Mouse (Mus musculus) spleen, adult 12 weeks (tissue): ENCODE data around the gene Rbfox2.

ENCODE experiments used
- DNase-seq: peaks from one replicate; pipeline ENCODE4 v3.0.0; 2022; ENCODE audit warnings: low spot score

Rbfox2 gene

GRCm38 (mm10) chr15:77192154-77192935 is 114.5 kb downstream of the Rbfox2 start:
- DNase-seq: no peak

GRCm38 (mm10) chr15:77186096-77186495 is 120.7 kb downstream of the Rbfox2 start:
- DNase-seq: no peak

DNA sequence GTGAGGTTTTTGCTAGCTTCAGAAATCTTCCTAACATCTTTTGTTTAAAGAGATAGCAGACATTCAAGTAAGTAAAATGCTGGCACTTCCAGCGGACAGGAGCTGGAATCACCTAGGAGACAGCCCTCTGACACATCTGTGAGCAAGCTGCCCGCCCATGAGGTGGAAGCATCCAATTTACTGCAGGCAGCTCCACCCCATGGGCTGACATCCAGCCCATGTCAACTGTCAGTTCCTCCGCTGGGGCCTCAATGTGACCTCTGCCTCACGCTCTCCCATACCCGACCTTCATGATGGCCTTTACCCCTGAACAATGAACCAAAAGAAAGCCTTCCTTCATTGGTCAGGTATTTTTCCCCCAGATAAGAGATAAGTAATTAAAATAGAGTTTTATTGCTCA is 121.2 kb downstream of the Rbfox2 start:
- no peak for DNase-seq

DNA sequence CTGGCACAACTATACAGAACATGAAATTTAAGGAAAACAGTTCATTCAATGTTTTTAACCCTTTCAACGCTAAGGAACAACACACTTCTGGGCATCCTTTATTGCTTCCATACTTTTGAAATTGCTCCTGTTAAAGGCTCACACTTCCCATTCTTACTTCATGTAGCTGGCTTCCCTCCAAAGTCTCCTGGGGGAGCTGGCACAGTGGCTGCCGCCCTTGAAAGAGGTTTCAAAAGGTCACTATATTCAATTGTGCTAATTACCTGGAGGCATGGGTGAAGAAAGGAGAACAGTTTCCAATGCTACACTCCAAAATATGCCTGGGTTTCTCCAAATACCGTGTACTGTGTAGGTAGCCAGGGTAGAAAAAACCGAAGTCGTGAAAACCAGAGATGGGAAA is 124.0 kb downstream of the Rbfox2 start:
- DNase-seq: no peak

DNA sequence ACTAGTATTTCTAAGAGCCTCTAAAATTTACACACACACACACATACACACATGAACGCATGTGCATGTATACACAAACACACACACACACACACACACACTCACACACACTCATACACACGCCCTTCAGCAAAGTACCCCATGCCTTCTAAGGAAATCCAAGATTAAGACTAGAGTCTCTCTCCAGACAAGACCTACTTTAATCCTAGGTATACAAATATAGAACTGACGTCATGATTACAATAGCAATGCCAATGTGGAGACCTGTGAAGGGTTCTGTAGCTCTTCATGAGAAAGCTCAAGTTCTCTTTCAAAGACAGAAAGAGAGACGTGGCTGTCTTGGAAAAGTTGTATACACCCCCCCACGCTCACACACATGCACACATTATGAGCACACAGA is 132.8 kb downstream of the Rbfox2 start:
- DNase-seq: no peak

DNA sequence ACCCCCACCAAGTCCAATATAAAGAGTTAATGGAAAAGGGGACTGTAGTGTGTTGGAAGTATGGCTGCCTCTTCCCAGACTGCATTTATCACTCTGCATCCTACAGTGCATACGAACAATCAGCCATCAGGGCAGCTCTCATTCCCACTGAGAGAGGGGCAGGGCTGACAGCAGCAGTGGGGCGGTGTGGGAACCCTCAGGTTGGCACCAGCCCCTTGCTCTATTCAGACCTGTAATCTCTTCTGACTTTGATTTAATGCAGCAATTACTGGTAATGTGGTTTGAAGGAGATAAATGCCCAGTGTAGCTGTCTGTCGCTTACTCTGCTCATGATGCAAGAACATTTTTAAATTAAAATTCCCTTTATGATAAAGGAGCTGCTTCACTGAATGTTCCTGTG is 134.4 kb downstream of the Rbfox2 start:
- DNase-seq: no peak

DNA sequence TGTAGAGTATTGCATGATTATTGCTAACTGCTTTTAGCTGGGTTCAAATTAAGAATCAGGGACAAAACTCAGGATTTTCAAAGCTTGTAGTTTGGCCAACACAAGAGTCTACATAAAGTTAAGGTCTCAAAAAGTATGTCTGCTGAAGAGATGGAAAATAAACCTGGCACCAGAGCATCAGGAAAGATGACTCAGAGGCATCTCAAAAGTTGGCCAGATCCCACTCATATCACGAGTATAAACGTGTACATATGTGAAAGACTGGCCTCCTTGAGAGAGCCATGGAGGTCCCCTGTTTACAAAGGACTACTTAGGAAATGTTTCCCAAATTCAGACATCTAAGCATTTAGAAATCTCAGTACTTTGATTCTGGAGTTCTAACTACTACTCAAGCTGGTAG is 138.0 kb downstream of the Rbfox2 start:
- no peak for DNase-seq

DNA sequence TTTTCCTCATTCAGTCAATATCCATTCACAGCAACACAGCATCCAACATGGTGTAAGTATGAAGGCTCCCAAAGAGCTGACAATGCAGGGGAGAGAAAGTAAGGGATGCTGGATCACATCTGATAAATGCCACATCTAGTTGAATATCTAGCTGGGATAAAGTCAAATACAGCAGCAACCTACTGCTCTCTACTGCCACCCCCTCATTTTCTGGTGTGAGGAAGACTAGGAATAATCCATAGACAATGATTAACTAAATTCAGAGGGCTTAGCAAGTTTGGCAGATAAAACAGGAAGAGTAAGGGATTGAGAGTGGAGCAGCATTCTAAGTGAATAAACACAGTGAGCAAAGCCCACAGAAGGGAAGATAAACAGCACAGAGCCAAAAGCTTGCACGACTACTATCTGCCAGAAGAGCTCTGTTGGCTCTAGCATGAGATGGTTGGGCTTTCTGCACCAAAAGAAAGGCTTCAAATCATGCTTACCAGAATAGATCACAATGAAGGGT is 140.5 kb downstream of the Rbfox2 start:
- DNase-seq: no peak

DNA sequence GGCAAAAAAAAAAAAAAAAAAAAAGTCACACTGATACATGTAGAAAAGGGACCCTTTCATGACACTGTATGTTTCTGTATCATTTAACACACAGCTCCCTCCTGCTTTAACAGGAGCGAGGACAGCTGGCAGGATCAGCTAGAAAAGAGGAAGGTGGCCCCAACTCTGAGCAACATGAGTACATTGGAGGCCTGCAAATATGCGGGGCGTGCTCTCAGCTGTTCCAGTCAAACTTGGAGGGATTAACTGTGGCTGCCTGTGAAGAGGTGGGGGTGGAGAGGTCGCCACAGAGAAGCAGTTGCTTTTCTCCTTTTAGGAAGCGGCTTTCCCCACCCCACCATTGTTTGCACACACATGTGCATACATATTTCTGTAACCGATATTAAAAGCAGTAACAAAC is 143.5 kb downstream of the Rbfox2 start:
- DNase-seq: no peak

DNA sequence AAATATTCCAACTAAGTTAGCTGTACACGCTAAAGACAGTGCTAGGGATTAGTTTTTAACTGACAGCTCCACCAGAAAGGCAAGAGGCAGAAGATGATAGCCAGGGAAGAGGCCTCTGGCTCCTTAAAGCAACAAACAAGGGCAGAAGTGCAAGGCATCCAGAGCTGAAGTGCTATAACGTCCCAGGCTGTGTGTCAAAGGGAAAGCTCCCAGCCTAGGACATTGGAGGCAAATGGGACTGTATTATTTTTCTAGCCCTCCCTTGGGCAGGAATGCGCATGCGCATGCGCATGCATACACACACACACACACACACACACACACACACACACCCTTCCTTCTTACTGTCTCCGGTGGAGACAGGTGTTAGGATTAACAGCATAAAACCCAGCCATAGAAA is 143.9 kb downstream of the Rbfox2 start:
- no peak for DNase-seq

- no peak for DNase-seq
Observed at GRCm38 (mm10) chr15:77161382-77161781, 145.4 kb downstream of the Rbfox2 start.

DNA sequence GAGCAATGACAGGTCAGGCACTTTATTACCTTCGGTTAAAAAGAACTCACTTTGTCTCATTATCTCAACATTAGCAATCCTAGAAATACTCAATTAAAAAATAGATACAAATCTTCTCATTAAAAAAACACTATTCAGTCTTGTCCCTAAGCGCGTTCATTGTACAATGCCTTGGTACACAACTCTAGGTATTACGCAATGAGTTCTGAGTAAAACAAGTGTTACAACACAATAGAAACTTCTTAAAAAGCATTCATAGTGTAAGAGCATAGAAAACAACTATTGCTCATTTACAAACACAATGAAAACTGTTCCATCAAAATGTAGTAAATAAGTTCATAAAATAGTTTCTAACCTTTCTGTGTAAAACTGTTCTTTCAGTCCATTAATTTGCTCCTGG is 146.0 kb downstream of the Rbfox2 start:
- no peak for DNase-seq

- DNase-seq: no peak
Observed at GRCm38 (mm10) chr15:77156525-77156924, 150.3 kb downstream of the Rbfox2 start.

DNA sequence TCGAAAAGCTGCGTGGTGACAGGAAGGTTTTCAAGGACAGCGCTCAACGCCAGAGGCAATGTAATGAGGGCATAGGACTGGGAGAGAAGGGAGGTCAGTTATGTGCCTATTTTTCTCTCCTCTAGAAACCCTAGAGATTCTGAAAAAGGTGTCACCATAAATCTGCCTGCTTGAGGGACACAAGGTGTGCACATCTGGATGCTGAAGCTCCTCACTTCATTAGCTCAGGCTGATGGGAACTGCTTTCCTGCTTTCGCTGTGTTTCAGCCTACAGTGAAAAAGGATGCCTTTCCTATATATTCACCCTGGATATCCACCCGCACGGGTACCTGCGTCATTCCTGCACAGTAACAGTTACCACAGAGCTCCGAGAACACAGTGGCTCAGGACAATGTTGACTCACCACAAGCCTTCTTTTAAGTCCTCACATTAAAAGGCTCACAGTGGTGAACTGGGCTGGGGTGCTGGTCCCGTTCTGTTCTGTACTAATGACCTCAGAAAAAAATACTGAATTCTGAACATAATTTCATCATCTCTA is 152.5 kb downstream of the Rbfox2 start:
- no peak for DNase-seq

DNA sequence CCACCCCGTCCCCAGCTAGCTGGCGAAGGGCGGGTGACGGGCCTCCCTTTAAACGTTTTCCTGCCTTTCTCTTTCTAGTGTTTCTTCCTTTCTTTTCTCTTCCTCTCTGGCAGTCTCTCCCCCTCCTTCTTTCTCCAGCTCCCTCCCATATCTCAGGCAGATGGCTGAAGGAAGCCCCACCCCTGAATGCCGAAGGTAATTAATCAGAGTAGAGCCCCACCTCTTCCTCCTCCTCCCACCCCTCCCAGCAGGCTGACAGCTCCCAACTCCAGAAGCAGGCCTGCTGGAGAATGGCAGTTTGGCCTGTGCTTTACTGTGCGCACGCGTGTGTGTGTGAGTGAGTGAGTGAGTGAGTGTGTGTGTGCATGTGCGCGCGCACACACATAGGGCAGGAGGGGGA is 153.2 kb downstream of the Rbfox2 start:
- no peak for DNase-seq

GRCm38 (mm10) chr15:77153088-77153546 is 153.7 kb downstream of the Rbfox2 start:
- DNase-seq: no peak

DNA sequence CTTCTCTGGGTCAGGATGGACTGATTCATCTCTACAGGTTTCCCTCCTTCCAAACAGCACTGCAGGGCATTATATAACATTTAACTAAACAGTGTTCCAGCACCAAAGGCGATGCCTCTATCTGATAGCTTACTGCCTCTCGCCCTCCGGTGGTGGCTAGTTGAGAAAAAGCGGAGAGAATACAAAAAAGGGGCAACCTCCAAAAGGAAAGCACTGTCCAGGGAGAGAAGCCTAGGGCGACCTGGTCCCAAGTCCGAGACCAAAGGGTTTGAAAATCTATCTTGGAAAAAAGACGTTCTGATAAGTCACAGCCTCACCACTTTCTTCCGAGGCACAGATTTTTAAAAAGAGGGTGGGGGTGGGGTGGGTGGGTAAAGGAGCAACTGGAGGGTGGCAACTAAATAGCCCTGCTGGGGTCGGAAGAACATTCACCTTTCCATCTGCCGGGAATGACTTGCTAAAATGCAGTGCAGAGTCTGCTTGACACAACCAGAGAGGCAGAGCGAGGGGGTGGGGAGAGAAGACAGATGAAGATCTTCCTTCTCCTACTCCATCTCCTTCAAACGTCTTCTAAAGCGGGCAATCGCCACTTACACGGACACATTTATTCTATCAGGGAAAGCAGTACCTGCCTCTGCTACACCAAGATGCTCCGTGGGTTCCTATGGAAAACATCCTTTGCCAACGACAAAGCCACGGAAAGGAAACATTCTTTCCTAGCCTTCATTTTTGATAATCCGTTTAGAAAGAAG is 154.3 kb downstream of the Rbfox2 start:
- no peak for DNase-seq

- DNase-seq: no peak
Observed at GRCm38 (mm10) chr15:77151816-77152215, 155.0 kb downstream of the Rbfox2 start.

DNA sequence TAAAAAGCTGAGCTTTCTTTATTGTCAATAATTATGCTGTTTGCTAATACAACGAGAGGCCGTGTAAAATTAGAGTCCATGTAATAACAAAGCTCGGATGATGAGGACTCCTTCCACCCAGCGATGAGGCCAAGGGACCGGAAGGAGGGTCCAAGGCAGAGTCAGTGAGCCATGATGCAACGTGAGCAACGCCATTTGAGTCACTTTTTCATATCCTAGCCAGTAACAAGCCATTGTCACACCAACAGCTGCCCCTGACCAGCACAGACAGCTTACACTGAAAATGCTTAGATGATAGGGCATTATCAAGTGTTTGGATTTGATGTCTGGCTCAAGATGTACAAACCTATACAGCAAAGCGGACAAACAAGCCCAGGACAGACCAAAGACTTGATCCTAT is 155.6 kb downstream of the Rbfox2 start:
- DNase-seq: no peak

GRCm38 (mm10) chr15:77150424-77150841 is 156.4 kb downstream of the Rbfox2 start:
- no peak for DNase-seq

DNA sequence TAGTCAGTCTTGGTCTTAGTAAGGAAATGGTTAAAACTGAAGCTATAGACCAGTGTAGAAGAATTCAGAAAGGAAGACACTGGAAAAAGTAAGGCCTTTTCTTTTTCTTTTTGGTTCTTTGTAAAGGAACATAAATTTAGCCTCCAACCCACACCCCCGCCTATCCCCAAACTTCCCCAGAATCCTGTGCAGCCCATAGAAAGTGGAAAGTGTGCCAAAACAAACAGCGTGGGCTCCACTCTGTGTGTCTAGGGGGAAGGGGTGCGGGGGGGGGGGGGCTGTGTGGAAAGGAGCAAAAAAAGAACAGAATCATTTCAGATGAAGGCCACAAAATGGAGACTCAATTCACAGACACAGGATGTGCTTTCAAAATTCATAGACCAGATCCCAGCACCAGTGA is 156.8 kb downstream of the Rbfox2 start:
- DNase-seq: no peak

DNA sequence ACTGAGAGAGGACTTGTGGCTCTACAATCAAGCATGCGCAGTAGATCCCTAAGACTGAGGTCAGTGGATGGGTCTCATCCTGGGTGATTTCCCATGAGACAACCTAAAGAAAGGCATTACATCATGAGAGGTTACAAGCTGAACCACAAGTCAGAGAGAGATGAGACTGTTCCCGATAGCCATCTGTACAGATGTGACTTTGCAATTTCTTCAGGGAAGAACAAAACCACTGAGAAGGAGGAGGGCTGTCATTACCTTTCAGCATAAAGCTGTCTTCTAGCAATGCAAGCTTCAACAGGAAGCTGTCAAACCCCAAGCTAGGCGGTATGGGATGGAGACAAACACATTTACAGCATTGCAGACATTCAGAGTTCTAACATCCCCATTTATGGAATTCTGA is 157.3 kb downstream of the Rbfox2 start:
- DNase-seq: no peak

DNA sequence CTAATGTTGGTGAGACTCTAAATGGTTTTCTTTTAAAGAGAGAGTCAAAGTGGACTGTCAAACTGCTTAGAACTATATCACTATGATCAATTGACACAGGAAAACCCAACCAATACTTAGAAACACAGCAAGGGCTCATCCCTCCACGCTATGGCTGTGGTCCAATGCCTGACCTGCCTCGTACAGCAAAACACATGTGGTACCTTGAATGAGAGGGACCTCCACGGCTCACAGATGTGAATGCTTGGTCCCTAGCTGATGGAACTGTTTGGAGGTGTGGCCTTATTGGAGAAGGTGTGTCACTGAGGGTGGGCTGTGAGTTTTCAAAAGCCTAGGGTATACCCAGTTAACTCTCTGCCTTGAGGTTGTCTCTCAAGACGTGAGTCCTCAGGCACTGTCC is 159.9 kb downstream of the Rbfox2 start:
- DNase-seq: no peak
